Mouse (Mus musculus) urinary bladder, postnatal 25 days (tissue): ENCODE measurements around the gene Gm13304.
"Not testable (repeated sequence)": the region's sequence is repeated elsewhere in the genome, so short reads cannot be mapped to it uniquely, and the experiment has no call there.

Source experiments
- DNase-seq: peaks from one replicate; pipeline ENCODE4 v3.0.0; 2022; ENCODE audit warnings: low spot score

The Gm13304 gene

DNA sequence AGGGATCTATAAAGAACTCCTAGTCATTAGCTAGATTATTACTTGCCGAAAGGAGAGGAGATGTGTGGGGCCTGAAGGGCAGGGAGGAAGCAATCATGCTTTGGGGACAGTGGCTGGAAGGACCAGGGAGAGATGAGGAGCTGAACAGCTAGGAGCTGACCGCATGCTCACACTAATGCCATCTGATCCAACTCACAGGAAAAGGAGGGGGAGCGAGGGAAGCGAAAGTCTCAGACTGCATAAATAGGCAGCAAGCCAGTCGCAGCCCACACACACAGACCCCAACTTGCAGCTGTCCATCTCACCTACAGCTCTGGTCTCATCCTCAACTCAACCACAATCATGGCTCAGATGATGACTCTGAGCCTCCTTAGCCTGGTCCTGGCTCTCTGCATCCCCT lies at the start of gene Gm13304:
TSS of gene Gm13304 (plus strand) at position 301 of the 400 bp plus-strand sequence.
- DNase-seq: not testable (repeated sequence)

- DNase-seq: not testable (repeated sequence)
Observed at GRCm38 (mm10) chr4:42090907-42091306, 23.7 kb upstream of the Gm13304 start, which contains the start of gene Gm3893. TSS of gene Gm3893 (plus strand) at chr4:42091207.

DNA sequence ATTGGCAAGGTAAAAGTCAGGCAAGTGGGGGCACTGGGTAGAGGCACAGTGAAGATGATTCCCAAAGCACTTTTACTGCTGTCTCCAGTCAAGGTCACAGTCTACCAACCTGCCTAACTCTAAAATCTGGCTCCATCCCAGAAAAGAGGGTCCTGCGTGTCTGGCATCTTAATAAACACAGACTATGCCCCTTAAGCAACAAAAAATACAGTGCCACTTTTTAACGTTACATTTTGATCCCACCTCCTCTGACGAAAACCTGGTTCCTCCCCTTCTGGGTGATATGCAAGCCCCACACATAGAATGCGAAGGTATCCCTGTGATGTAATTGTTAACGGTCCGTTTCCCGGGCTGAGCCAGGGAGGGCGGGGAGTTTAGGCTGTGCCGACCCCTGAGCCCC lies 38.5 kb downstream of the Gm13304 start, which contains the start of gene Gm13306:
TSS of gene Gm13306 (plus strand) at position 301 of the 400 bp plus-strand sequence.
- DNase-seq: not testable (repeated sequence)
